Mouse (Mus musculus): ENCODE measurements around the gene Tenm4.

DNA sequence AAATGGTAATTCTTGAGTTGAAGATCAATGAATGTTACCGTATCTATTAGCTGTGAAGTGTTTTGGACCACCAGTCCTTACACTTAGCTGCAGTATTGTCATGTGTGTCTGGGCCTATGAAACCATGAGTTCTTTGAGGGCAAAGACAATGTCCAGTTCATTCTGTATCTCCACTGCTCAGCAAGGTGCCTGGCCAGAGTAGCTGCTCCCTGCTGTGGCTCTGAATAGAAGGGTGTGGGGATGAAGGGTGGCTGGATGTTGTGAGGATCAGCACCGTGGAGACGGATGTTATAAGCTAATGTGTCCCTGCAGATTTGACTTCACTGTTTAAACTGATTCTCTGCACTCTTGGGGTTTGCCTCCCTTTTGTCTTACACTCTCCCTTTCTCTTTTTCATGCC, 734.4 kb downstream of the Tenm4 start:
- TF ChIP-seq POLR2A (IDR thresholded peaks at IDR 0.05; ENCODE audit: borderline replicate concordance, insufficient read depth, low read length) = no peak
- TF ChIP-seq CTCF (IDR thresholded peaks at IDR 0.05; ENCODE audit: borderline replicate concordance, insufficient read depth, low read depth, low read length) = no peak
